Mouse (Mus musculus): ENCODE data around the gene Mtx1. TPM values are rescaled to one million over a fixed set of nuclear protein-coding genes. Genes with fewer than 3 reads are reported as not detected.

Mtx1 gene
- polyA plus RNA-seq, 1 experiment from 2014 or later: 231 TPM

DNA sequence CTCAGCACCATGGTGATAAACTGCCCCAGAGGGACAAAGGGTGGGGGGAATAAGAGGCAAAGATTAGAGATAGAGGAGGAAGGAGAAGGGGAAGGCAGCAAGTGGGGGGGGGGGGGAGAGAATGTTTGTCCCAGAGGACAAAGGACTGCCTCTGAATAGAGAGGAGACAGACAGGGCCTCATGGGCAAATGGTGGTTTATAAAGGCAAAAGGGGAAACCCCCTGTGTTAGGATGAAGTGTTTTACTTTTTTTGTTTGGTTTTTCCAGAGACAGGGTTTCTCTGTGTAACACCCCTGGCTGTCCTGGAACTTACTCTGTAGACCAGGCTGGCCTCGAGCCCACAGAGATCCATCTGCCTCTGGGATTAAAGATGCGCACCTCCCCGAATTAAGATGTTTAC lies 33.3 kb upstream of the Mtx1 start:
- Histone ChIP-seq H3K27ac (replicated peaks; ENCODE audit: low read depth, low read length) (no peak overlapping the region), H3K36me3 (ENCODE audit: control insufficient read depth, insufficient read depth, low read length) (no peaks in the 10 kb centered on the region), H3K4me1 (ENCODE audit: control insufficient read depth, insufficient read depth, low read length) (no peaks in the 10 kb centered on the region), H3K9ac (ENCODE audit: low read length) (no peak overlapping the region), H3K4me3 (ENCODE audit: low read depth, low read length) (no peak overlapping the region), H3K9me3 (ENCODE audit: control insufficient read depth, low read length) (no peaks in the 10 kb centered on the region), H3K4me2 (ENCODE audit: low read depth, severe bottlenecking) (no peak overlapping the region), H3K27me3 (ENCODE audit: control insufficient read depth, insufficient read depth, low read length) (no peaks in the 10 kb centered on the region)
- no peak for DNase-seq (ENCODE audit: low spot score)
- WGBS: 78% methylated on average over 3 of the region's 3 CpGs
- no peak for ATAC-seq (ENCODE audit: insufficient number of reproducible peaks, low FRiP score, low TSS enrichment, low read depth)

DNA sequence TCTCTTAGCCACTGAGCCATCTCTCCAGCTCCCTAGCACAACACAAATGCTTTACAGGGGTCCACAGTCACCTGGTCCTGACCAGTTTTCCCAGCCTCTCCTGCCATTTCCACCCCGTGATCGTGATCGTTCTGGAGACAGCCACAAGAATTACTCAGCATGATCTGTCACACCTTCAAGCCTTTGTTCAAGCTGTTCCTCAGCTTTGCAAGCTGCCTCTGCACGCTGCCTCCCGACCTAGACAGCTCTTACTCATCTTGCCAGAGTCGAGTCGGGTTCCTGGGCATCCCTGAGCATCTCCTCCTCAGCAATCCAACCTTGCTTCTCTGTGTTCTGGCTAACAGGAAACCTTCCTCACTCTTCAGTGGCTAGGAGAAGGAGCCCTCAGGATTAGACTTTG lies 32.2 kb upstream of the Mtx1 start, which contains the start of gene Dpm3:
TSS of gene Dpm3 (plus strand) at position 283 of the 400 bp plus-strand sequence.
- no peak within 1 kb of the TSS for H3K27ac ChIP-seq (replicated peaks; ENCODE audit: low read depth, low read length)
- H3K4me3 ChIP-seq (ENCODE audit: low read depth, low read length): no peak within 1 kb of the TSS
- no peaks in the 10 kb centered on the region for H3K36me3 ChIP-seq (ENCODE audit: control insufficient read depth, insufficient read depth, low read length)
- H3K4me2 ChIP-seq (ENCODE audit: low read depth, severe bottlenecking): no peak within 1 kb of the TSS
- DNase-seq (ENCODE audit: low spot score) (no peak), ATAC-seq (ENCODE audit: insufficient number of reproducible peaks, low FRiP score, low TSS enrichment, low read depth) (no peak)
- no peaks in the 10 kb centered on the region for H3K27me3 ChIP-seq (ENCODE audit: control insufficient read depth, insufficient read depth, low read length)
- WGBS: 47% methylated on average over 7 of the region's 7 CpGs
- no peaks in the 10 kb centered on the region for H3K9me3 ChIP-seq (ENCODE audit: control insufficient read depth, low read length)
- no peaks in the 10 kb centered on the region for H3K4me1 ChIP-seq (ENCODE audit: control insufficient read depth, insufficient read depth, low read length)
- no peak within 1 kb of the TSS for H3K9ac ChIP-seq (ENCODE audit: low read length)

DNA sequence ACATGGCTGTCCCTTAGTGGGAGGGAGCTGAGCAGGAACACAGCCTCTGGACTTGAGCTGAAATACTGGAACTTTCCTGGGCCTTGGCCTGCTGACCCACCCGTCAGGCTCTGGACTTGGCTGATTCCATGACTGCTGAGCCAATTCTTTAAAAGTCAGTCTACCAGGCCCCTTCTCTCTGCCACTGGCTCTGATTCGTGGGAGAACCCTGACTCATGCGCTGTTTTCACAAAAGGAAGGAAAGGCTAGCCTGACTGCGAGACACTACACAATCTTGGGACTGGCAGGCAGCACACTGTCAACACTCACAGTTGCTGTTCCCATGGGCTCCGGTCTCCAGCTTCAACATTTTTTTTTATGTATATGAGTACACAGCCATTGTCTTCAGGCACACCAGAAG lies 29.3 kb upstream of the Mtx1 start:
- Histone ChIP-seq H3K36me3 (ENCODE audit: control insufficient read depth, insufficient read depth, low read length) (no peaks in the 10 kb centered on the region), H3K4me2 (ENCODE audit: low read depth, severe bottlenecking) (no peak overlapping the region), H3K4me1 (ENCODE audit: control insufficient read depth, insufficient read depth, low read length) (peaks cover 3% of the 10 kb centered on the region), H3K4me3 (ENCODE audit: low read depth, low read length) (no peak overlapping the region), H3K27ac (replicated peaks; ENCODE audit: low read depth, low read length) (no peak overlapping the region), H3K27me3 (ENCODE audit: control insufficient read depth, insufficient read depth, low read length) (no peaks in the 10 kb centered on the region), H3K9me3 (ENCODE audit: control insufficient read depth, low read length) (no peaks in the 10 kb centered on the region), H3K9ac (ENCODE audit: low read length) (0 out of 2 replicates have a peak overlapping the region, but pooled peaks have one; percentile 22)
- DNase-seq (ENCODE audit: low spot score) (no peak), ATAC-seq (ENCODE audit: insufficient number of reproducible peaks, low FRiP score, low TSS enrichment, low read depth) (no peak)
- 87% methylated on average over 5 of the region's 5 CpGs for whole genome bisulfite sequencing

DNA sequence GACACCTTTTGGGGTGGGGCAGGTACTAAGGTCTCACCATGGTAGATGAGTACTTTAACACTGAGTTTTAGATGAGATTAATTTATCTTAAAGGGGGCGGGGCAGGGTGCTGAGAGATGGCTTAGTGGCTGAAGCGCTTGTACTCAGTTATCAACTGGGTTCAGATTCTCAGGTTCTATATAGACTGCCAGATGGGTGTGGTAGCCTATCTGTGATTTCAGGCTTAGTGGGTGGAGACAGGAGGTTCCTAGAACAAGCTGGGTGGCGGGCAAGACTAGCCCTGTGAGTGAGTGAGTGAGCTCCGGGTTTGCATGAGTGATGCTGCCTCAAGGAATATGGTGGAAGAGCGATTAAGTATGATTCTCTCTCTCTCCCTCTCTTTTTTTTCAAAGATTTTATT lies 28.1 kb upstream of the Mtx1 start:
- no peak overlapping the region for H3K9ac ChIP-seq (ENCODE audit: low read length)
- H3K27ac ChIP-seq (replicated peaks; ENCODE audit: low read depth, low read length): no peak overlapping the region
- no peak overlapping the region for H3K4me3 ChIP-seq (ENCODE audit: low read depth, low read length)
- 91% methylated on average over 5 of the region's 5 CpGs for WGBS
- no peaks in the 10 kb centered on the region for H3K36me3 ChIP-seq (ENCODE audit: control insufficient read depth, insufficient read depth, low read length)
- no peak for DNase-seq (ENCODE audit: low spot score)
- H3K9me3 ChIP-seq (ENCODE audit: control insufficient read depth, low read length): no peaks in the 10 kb centered on the region
- no peak for ATAC-seq (ENCODE audit: insufficient number of reproducible peaks, low FRiP score, low TSS enrichment, low read depth)
- peaks cover 9% of the 10 kb centered on the region for H3K4me1 ChIP-seq (ENCODE audit: control insufficient read depth, insufficient read depth, low read length)
- no peaks in the 10 kb centered on the region for H3K27me3 ChIP-seq (ENCODE audit: control insufficient read depth, insufficient read depth, low read length)
- no peak overlapping the region for H3K4me2 ChIP-seq (ENCODE audit: low read depth, severe bottlenecking)

DNA sequence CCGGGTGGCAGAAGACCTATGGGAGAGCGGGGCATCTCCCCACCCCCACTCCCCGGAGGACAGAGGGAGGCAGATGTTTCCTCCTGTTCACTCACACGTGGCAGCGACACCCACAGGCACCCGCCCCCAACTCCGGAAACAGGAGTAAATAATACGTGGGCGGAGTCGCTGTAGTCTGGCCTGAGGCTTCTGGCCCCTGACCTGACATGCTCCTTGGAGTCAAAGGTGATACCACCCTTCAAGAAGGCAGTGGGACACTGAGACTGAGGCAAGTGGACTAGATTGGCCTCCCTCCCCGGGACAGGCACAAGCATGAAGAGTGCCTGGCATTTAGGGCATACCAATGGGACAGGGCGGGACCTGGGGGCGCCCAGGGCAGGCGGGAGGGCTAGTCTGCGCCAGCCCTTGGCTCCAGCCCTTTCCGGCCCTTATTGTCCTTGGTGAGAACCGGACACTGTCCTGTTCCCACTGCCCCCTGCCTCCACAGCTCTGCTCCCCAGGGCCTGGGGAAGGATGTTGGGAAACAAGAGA lies 24.5 kb upstream of the Mtx1 start:
- Histone ChIP-seq H3K27me3 (ENCODE audit: control insufficient read depth, insufficient read depth, low read length) (no peaks in the 10 kb centered on the region), H3K9ac (ENCODE audit: low read length) (no peak overlapping the region), H3K4me2 (ENCODE audit: low read depth, severe bottlenecking) (peak overlapping the region; percentile 38), H3K4me1 (ENCODE audit: control insufficient read depth, insufficient read depth, low read length) (peaks cover 15% of the 10 kb centered on the region), H3K9me3 (ENCODE audit: control insufficient read depth, low read length) (no peaks in the 10 kb centered on the region), H3K4me3 (ENCODE audit: low read depth, low read length) (no peak overlapping the region), H3K36me3 (ENCODE audit: control insufficient read depth, insufficient read depth, low read length) (no peaks in the 10 kb centered on the region; the same call in 1 of the 2 replicates), H3K27ac (replicated peaks; ENCODE audit: low read depth, low read length) (no peak overlapping the region)
- 6% methylated on average over 17 of the region's 17 CpGs for WGBS
- DNase-seq (ENCODE audit: low spot score) (peak; percentile 59), ATAC-seq (ENCODE audit: insufficient number of reproducible peaks, low FRiP score, low TSS enrichment, low read depth) (peak; percentile 29; the same call in 1 of the 2 replicates)

DNA sequence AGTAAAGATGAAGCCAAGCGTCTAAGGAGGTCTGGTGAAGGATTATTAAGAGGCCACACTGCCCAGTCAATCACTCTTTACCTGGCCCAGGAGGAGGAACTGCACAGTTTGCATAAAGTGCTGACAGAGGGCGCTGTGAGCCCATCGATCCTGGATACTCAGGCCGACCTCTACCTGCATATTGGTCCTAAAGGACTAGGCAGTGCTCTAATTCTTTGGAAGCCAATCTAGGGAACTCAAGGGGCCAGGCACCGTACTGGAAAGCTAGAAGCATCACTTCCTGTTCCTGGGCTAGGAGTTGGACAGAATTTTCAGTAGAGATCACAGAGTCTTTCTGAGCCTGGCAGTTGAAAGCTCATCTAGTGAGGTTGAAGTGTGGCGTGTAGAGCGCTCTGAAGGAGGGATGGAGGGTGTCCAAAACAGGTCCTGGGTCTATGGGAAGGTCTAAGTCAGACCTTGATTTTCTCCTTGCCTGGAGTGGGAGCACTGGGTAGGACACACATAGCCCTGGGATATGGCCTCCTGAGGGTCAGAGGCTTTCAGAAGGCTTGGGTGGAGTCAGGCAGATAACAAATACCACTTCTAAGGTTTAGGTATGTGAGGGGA lies 23.6 kb upstream of the Mtx1 start:
- Histone ChIP-seq H3K4me2 (ENCODE audit: low read depth, severe bottlenecking) (peak overlapping the region; percentile 38; the same call in 1 of the 2 replicates), H3K27ac (replicated peaks; ENCODE audit: low read depth, low read length) (no peak overlapping the region; the same call in 1 of the 2 replicates), H3K4me1 (ENCODE audit: control insufficient read depth, insufficient read depth, low read length) (peaks cover 19% of the 10 kb centered on the region), H3K9me3 (ENCODE audit: control insufficient read depth, low read length) (no peaks in the 10 kb centered on the region), H3K9ac (ENCODE audit: low read length) (no peak overlapping the region), H3K27me3 (ENCODE audit: control insufficient read depth, insufficient read depth, low read length) (no peaks in the 10 kb centered on the region), H3K4me3 (ENCODE audit: low read depth, low read length) (no peak overlapping the region), H3K36me3 (ENCODE audit: control insufficient read depth, insufficient read depth, low read length) (no peaks in the 10 kb centered on the region; the same call in 1 of the 2 replicates)
- WGBS: 18% methylated on average over 7 of the region's 7 CpGs
- peak; percentile 71 for DNase-seq (ENCODE audit: low spot score)
- no peak for ATAC-seq (ENCODE audit: insufficient number of reproducible peaks, low FRiP score, low TSS enrichment, low read depth)

DNA sequence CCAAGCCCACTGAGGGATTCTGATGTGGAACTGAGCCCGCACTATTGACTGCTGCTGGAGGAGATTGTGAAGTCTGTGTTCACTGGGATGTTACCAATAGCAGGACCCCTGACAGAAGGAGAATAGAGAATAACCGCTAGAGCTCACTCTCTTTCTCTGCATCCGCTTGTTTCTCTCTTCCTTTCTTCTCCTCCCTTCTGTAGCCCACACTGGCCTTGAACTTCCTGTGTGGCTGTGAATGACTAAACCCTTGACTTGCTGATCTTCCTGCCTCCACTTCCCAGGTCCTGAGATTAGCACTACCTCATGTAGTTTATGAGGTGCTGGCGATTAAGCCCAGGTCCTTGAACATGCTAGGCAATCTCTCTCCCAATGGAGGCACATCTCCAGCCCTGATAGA lies 20.6 kb upstream of the Mtx1 start:
- Histone ChIP-seq H3K27ac (replicated peaks; ENCODE audit: low read depth, low read length) (no peak overlapping the region), H3K36me3 (ENCODE audit: control insufficient read depth, insufficient read depth, low read length) (no peaks in the 10 kb centered on the region; the same call in 1 of the 2 replicates), H3K4me1 (ENCODE audit: control insufficient read depth, insufficient read depth, low read length) (peaks cover 34% of the 10 kb centered on the region), H3K4me2 (ENCODE audit: low read depth, severe bottlenecking) (peak overlapping the region; percentile 89; the same call in 1 of the 2 replicates), H3K9me3 (ENCODE audit: control insufficient read depth, low read length) (no peaks in the 10 kb centered on the region), H3K27me3 (ENCODE audit: control insufficient read depth, insufficient read depth, low read length) (no peaks in the 10 kb centered on the region), H3K9ac (ENCODE audit: low read length) (0 out of 2 replicates have a peak overlapping the region, but pooled peaks have one; percentile 7), H3K4me3 (ENCODE audit: low read depth, low read length) (peak overlapping the region; percentile 78; the same call in 1 of the 2 replicates)
- WGBS: 89% methylated on average over 4 of the region's 4 CpGs
- DNase-seq (ENCODE audit: low spot score) (no peak), ATAC-seq (ENCODE audit: insufficient number of reproducible peaks, low FRiP score, low TSS enrichment, low read depth) (no peak)

DNA sequence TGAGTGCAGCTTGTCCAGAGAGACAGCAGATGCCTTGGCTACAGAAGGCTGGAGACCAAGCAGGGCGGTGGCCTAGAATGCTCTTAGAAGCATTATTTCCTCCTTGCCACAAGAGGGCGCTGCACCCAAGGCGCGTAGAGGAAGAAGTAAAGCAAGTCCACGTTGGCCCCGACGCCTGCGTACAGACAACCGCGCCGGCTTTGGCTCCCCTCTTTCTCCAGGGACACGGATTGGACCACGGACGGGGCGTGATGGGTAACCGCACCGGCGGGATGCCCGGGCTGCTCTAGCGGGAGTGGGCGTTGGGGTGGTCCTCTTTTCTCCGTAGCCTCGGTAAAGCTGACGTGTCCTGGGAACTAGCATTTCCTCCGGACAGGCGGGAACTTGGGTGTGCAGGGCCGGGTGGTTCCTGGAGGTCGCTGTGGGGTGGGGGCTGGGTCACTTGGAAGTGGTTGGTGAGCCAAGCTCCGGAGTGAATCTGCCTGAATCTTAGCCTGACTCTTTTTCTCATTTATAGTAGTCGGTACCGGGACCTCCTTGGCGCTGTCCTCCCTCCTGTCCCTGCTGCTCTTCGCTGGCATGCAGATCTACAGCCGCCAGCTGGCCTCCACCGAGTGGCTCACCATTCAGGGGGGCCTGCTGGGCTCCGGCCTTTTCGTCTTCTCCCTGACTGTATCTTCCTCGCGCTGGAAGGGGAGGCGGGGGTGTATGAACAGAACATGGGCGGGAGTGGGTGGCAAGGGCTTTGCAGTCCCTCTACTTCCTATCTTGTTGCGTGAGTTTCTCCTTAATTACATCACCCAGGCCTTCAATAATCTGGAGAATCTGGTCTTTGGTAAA lies 19.6 kb upstream of the Mtx1 start, which contains the start of gene Trim46:
TSS of gene Trim46 (minus strand) at position 49 of the 840 bp plus-strand sequence.
- Histone ChIP-seq H3K4me2 (ENCODE audit: low read depth, severe bottlenecking) (peak within 1 kb of the TSS; percentile 89), H3K27me3 (ENCODE audit: control insufficient read depth, insufficient read depth, low read length) (no peaks in the 10 kb centered on the region), H3K4me3 (ENCODE audit: low read depth, low read length) (peak within 1 kb of the TSS; percentile 78), H3K27ac (replicated peaks; ENCODE audit: low read depth, low read length) (0 out of 2 replicates have a peak within 1 kb of the TSS, but pooled peaks have one; percentile 2), H3K36me3 (ENCODE audit: control insufficient read depth, insufficient read depth, low read length) (no peaks in the 10 kb centered on the region; the same call in 1 of the 2 replicates), H3K9ac (ENCODE audit: low read length) (peak within 1 kb of the TSS; percentile 82), H3K9me3 (ENCODE audit: control insufficient read depth, low read length) (no peaks in the 10 kb centered on the region), H3K4me1 (ENCODE audit: control insufficient read depth, insufficient read depth, low read length) (peaks cover 34% of the 10 kb centered on the region)
- WGBS: under 1% methylated on average over 42 of the region's 42 CpGs
- ATAC-seq (ENCODE audit: insufficient number of reproducible peaks, low FRiP score, low TSS enrichment, low read depth) (peak; percentile 52), DNase-seq (ENCODE audit: low spot score) (peak; percentile 91)
